Mouse (Mus musculus) hindbrain, embryonic 11.5 days (tissue): ENCODE measurements around the gene Cyp1a1. TPM values are rescaled to one million over a fixed set of nuclear protein-coding genes. Genes with fewer than 3 reads are reported as not detected.
A peak's percentile ranks its signal among the peaks of the same experiment; 100 is the strongest.

Source experiments
- ATAC-seq: fragments of 200-750 bp; cut with Nextera tagmentation; 2 replicates; pipeline ENCODE4 v1.8.0; 2017; ENCODE audit warnings: mild to moderate bottlenecking, moderate TSS enrichment, moderate library complexity; ENCODE audit not compliant: low FRiP score
- DNase-seq: peaks from one replicate; pipeline ENCODE4 v3.0.0-alpha.2; 2015; ENCODE audit warnings: low spot score
- H3K27ac ChIP-seq: fragments of 300-500 bp; sonication (generic); 2 replicates; pipeline ENCODE4 v1.5.1; 2014; ENCODE audit warnings: mild to moderate bottlenecking, low read depth, low read length
- H3K27me3 ChIP-seq: fragments of 300-500 bp; sonication (generic); 2 replicates; pipeline ENCODE4 v1.6.1; 2014; ENCODE audit warnings: mild to moderate bottlenecking, low read length, moderate library complexity, mixed read lengths; ENCODE audit not compliant: control insufficient read depth, insufficient read depth
- H3K36me3 ChIP-seq: fragments of 300-500 bp; sonication (generic); 2 replicates; pipeline ENCODE4 v1.6.1; 2014; ENCODE audit warnings: mild to moderate bottlenecking, low read length, moderate library complexity, mixed read lengths; ENCODE audit not compliant: control insufficient read depth, insufficient read depth
- H3K4me1 ChIP-seq: fragments of 300-500 bp; sonication (generic); replicated peaks from 2 replicates; pipeline ENCODE4 v1.6.1; 2014; ENCODE audit warnings: low read length, mixed read lengths; ENCODE audit not compliant: control insufficient read depth, insufficient read depth
- H3K4me2 ChIP-seq: fragments of 300-500 bp; sonication (generic); replicated peaks from 2 replicates; pipeline ENCODE4 v1.6.1; 2014; ENCODE audit warnings: mild to moderate bottlenecking, low read depth, low read length
- H3K4me3 ChIP-seq: fragments of 300-500 bp; sonication (generic); 2 replicates; pipeline ENCODE4 v1.5.1; 2014; ENCODE audit warnings: low read depth, low read length
- H3K9ac ChIP-seq: fragments of 300-500 bp; sonication (generic); 2 replicates; pipeline ENCODE4 v1.6.1; 2014; ENCODE audit warnings: low read depth, low read length
- H3K9me3 ChIP-seq: fragments of 300-500 bp; sonication (generic); 2 replicates; pipeline ENCODE4 v1.6.1; 2016; ENCODE audit warnings: low read length; ENCODE audit not compliant: control insufficient read depth
- WGBS: fragments of 180-500 bp; shearing (Covaris S2); extraction: QIAGEN DNeasy Blood & Tissue Kit; methylation state at CpG from one replicate; pipeline ENCODE4 v1.1.7; 2014; 5-methylcytosine and 5-hydroxymethylcytosine counted together
- polyA plus RNA-seq: library from polyadenylated mRNA; unstranded; fragments of >200 nt; fragmentation: Nextera tagmentation; extraction: Ambion mirVana; gene quantifications from 2 replicates; pipeline ENCODE4 v1.2.1, GENCODE M21; 2014

Gene Cyp1a1
- polyA plus RNA-seq, 1 experiment from 2014 or later, result not detected

DNA sequence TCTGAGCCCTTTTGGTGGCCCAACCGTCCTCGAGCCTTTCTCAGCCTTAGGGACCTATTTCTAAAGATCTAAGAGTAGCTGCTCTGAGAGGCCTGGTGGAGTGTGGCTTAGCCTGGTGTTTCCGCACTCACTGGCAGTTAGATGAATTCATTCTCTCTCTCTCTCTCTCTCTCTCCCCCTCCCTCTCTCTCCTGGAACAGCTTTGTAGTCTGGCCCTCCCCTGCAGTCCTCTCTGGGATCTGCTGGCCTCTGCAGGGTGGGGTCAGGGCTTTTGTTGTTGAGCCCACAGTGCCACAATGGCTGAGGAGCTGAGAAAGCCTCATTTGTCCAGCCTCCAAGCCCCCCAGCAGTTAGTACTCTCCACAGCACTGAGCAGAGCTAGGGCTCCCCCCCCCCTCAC, 34.9 kb upstream of the Cyp1a1 start:
- Histone ChIP-seq H3K27ac (0 out of 2 replicates have a peak overlapping the region, but pooled peaks have one; percentile 4), H3K36me3 (no peaks in the 10 kb centered on the region), H3K4me1 (no peaks in the 10 kb centered on the region; the same call in 1 of the 2 replicates), H3K9me3 (no peaks in the 10 kb centered on the region), H3K4me3 (no peak overlapping the region), H3K9ac (no peak overlapping the region), H3K27me3 (no peaks in the 10 kb centered on the region), H3K4me2 (no peak overlapping the region)
- 8% methylated on average over 3 of the region's 3 CpGs for whole genome bisulfite sequencing
- ATAC-seq (peak; percentile 28; the same call in 1 of the 2 replicates), DNase-seq (no peak)

DNA sequence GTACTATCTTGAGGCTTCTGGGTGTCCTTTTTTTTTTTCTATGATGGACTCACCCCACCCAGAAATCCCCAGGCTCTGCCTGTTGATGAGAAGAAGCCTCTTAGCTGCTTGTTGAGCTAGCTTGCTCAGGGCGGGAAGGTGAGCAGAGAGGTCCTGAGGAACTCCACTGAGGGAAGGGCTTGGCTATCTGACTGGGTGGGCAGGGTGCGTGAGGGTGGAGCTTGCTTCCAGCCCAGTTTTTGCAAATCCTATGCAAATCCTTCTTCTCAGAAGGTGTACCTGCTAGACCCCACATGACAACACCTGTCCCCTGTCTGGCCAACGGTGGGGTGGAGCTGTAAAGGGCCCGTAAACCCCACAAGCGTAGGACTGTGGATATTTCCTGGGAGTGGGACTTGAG, 34.4 kb upstream of the Cyp1a1 start, which contains the start of gene Csk:
Gene Csk (minus strand): TSS at position 349 of the 400 bp plus-strand sequence.
- H3K9me3 ChIP-seq, result no peaks in the 10 kb centered on the region
- no peak for ATAC-seq
- no peak for DNase-seq
- H3K36me3 ChIP-seq, result no peaks in the 10 kb centered on the region
- WGBS, result 48% methylated on average over 5 of the region's 5 CpGs
- H3K27ac ChIP-seq, result 0 out of 2 replicates have a peak within 1 kb of the TSS, but pooled peaks have one; percentile 4
- no peak within 1 kb of the TSS for H3K4me3 ChIP-seq
- H3K9ac ChIP-seq, result no peak within 1 kb of the TSS
- H3K4me2 ChIP-seq, result no peak within 1 kb of the TSS
- no peaks in the 10 kb centered on the region for H3K27me3 ChIP-seq
- H3K4me1 ChIP-seq, result no peaks in the 10 kb centered on the region; the same call in 1 of the 2 replicates

DNA sequence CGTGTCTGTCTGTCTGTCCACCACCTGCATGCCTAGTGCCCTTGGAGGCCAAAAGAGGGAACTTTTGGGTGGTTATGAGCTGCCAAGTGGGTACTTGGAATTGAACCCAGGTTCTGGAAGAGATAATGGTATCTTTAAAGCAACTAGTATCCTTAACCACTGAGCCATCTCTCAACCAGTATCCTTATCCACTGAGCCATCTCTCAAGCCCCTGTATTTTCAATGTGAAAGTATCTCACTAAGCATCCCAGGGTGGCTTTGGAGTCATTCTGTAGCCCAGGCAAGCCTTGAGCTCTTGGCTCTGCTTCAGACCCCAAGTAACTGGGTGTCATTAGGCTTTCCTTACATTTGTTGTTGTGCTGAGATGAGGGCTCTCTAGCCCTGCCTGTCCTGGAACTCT, 32.8 kb upstream of the Cyp1a1 start:
- 100% methylated on average over 1 of the region's 1 CpGs for WGBS
- no peak overlapping the region for H3K27ac ChIP-seq
- H3K27me3 ChIP-seq, result no peaks in the 10 kb centered on the region
- no peak overlapping the region for H3K9ac ChIP-seq
- no peak for DNase-seq
- H3K36me3 ChIP-seq, result no peaks in the 10 kb centered on the region
- no peak overlapping the region for H3K4me3 ChIP-seq
- no peaks in the 10 kb centered on the region; the same call in 1 of the 2 replicates for H3K4me1 ChIP-seq
- no peaks in the 10 kb centered on the region for H3K9me3 ChIP-seq
- no peak overlapping the region for H3K4me2 ChIP-seq
- no peak for ATAC-seq

DNA sequence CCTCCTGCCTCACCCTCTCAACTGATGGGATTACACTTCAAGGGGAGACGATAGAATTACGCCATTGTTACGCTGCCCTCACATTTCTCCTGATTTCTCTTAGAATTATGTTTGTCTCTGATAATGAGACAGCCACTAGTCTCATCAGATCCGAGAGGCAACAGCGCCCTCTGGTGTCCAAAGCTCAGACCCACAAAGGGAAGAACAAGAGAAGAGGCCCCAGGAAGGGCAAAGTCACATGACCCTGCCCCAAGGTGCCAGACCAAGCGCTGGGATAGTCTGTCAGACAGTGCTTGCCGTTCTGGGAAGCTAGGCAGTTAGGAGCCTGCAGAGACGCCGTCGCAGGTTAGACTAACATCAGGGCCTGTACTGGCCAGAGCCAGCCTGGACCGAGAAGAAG, 32.0 kb upstream of the Cyp1a1 start:
- peak overlapping the region; percentile 39 for H3K4me2 ChIP-seq

DNA sequence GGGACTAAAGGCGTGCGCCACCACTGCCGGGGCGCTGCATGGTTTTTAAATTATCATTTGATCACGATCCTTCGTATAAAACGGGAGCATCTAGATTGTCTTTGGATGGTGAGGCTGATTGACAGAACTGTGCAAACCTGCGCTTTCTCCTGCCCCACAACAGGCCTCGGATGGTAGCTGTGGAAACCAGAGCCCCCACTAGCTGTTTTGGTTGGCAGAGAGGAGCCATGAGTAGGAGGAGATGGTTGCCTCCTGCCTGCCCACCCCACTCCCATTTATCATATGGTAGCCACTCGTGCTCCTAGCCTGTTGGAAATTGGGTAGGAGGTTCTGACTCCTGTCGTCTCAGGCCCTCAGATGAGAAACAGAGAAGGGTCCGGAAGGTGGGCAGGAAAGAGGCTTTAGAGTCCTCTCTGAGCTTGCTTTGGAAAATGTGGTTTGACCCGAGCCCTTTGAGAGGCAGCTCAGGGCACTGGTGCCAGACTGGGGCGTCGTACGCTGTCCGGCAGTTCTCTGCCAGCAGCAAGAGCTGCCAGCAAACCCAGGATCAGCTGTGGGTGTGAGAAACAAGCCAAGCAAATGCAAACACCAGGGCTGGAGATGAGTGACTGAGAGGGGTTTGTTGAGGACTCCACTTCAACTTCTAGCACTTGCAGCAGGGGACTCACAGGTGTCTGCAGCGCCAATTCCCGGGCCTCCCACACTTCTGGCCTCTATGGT, 30.9 kb upstream of the Cyp1a1 start:
- H3K4me2 ChIP-seq, result no peak overlapping the region
- H3K9me3 ChIP-seq, result no peaks in the 10 kb centered on the region
- no peak overlapping the region for H3K4me3 ChIP-seq
- WGBS, result 86% methylated on average over 19 of the region's 19 CpGs
- H3K27me3 ChIP-seq, result no peaks in the 10 kb centered on the region
- DNase-seq (no peak), ATAC-seq (no peak)
- H3K27ac ChIP-seq, result no peak overlapping the region
- no peak overlapping the region for H3K9ac ChIP-seq
- H3K36me3 ChIP-seq, result no peaks in the 10 kb centered on the region
- H3K4me1 ChIP-seq, result no peaks in the 10 kb centered on the region

More for the DNA sequence above, 32.0 kb upstream of the Cyp1a1 start:
- peak; percentile 72 for ATAC-seq
- Histone ChIP-seq H3K4me1 (no peaks in the 10 kb centered on the region), H3K36me3 (no peaks in the 10 kb centered on the region), H3K9me3 (no peaks in the 10 kb centered on the region), H3K27ac (no peak overlapping the region), H3K4me3 (no peak overlapping the region), H3K9ac (peak overlapping the region; percentile 51; the same call in 1 of the 2 replicates), H3K27me3 (no peaks in the 10 kb centered on the region)
- DNase-seq, result peak; percentile 99
- WGBS, result 4% methylated on average over 11 of the region's 11 CpGs

DNA sequence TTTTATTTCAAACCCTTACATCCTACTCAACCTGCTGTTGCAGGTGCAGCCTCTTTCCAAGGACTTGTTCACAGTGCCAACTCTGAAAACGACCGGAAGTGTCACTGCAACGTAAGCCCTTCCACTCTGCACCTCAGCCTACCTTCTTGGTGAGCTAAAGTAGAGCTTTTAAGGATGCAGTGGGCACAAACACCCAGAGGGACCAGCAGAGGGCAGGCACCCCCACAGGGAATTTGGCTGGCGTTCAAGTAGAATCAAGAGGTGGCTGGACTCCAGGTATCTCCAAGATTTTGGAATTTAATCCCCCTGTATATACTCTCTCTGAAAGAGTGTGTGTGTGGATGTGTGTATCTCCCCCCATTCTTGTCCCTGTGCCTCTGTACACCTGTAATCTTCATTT, 29.9 kb upstream of the Cyp1a1 start:
- Histone ChIP-seq H3K9ac (no peak overlapping the region), H3K9me3 (no peaks in the 10 kb centered on the region), H3K27me3 (no peaks in the 10 kb centered on the region), H3K4me2 (no peak overlapping the region), H3K27ac (no peak overlapping the region), H3K4me1 (no peaks in the 10 kb centered on the region), H3K4me3 (no peak overlapping the region), H3K36me3 (no peaks in the 10 kb centered on the region)
- ATAC-seq, result no peak
- no peak for DNase-seq
- WGBS, result 67% methylated on average over 4 of the region's 4 CpGs

DNA sequence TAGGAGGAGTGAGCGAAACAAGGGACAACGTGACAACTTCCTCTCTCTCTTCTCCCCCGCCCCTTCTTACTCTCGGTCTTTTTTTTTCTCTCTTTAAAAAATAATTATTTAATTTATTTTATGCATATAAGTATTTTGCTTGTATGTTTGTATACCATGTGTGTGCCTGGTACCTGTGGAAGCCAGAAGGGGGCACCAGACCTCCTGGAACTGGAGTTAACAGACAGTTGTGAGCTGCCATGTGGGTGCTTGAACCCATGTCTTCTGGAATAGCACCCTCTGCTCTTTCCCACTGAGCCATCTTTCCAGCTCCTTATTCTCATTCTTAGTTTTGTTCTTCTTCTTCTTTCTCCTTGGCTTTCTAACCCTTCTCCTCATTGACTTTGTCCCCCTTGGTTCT, 28.8 kb upstream of the Cyp1a1 start:
- Histone ChIP-seq H3K36me3 (no peaks in the 10 kb centered on the region), H3K27me3 (no peaks in the 10 kb centered on the region), H3K4me1 (no peaks in the 10 kb centered on the region), H3K27ac (no peak overlapping the region), H3K9me3 (no peaks in the 10 kb centered on the region), H3K9ac (no peak overlapping the region), H3K4me2 (no peak overlapping the region), H3K4me3 (no peak overlapping the region)
- 87% methylated on average over 4 of the region's 4 CpGs for WGBS
- no peak for DNase-seq
- no peak for ATAC-seq

DNA sequence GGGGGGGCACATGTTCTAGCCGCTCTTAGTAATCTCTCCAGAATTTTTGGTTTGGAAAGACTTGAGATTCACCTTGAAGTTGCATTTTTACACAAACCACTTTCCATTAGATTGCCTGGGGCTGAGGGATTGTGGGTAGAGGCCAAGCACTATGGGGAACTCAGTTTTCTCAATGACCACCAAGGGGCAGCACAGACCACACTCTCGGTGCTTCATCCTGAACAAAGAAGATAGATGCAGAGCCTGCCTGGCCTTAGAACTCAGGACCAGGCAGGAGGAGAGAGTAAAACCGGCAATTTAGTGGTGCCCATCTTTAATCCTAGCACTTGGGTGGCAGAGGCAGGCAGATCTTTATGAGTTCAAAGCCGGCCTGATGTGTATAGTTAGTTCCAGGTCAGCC, 28.0 kb upstream of the Cyp1a1 start:
- peak; percentile 80 for DNase-seq
- Histone ChIP-seq H3K27ac (no peak overlapping the region), H3K4me2 (no peak overlapping the region), H3K4me3 (no peak overlapping the region), H3K4me1 (no peaks in the 10 kb centered on the region), H3K36me3 (no peaks in the 10 kb centered on the region), H3K9me3 (no peaks in the 10 kb centered on the region), H3K9ac (no peak overlapping the region), H3K27me3 (no peaks in the 10 kb centered on the region)
- ATAC-seq, result peak; percentile 47; the same call in 1 of the 2 replicates
- 24% methylated on average over 4 of the region's 4 CpGs for WGBS

DNA sequence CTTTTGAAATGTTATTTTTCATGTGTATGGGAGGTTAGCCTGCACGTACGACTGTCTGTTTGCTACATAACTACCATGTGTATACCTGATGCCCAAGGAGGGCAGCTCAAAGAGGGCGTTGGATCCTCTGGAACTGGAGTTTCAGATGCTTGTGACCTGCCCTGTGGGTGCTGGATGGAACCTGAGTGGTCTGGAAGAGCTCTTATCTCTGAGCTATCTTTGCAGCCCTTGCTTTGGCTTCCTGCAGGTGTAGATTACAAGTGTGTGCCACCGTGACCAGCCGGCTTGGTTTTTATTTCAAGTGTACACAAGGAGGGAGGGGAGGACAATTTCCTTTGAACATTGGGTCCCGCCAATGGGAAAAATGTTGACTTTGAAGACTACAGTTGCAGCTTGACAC, 27.2 kb upstream of the Cyp1a1 start:
- DNase-seq, result no peak
- no peak for ATAC-seq

More for the DNA sequence above, 27.2 kb upstream of the Cyp1a1 start:
- Histone ChIP-seq H3K4me3 (no peak overlapping the region), H3K36me3 (no peaks in the 10 kb centered on the region), H3K9me3 (no peaks in the 10 kb centered on the region), H3K27ac (no peak overlapping the region), H3K9ac (no peak overlapping the region), H3K4me2 (no peak overlapping the region), H3K27me3 (no peaks in the 10 kb centered on the region), H3K4me1 (no peaks in the 10 kb centered on the region)
- 82% methylated on average over 6 of the region's 6 CpGs for WGBS
